Mouse (Mus musculus) kidney, adult 9 months (tissue): Measurements from ENCODE around the gene Rab25.
A peak's percentile ranks its signal among the peaks of the same experiment; 100 is the strongest.

Experiments used
- DNase-seq: peaks from one replicate; pipeline ENCODE4 v3.0.0; 2022

Gene Rab25

DNA sequence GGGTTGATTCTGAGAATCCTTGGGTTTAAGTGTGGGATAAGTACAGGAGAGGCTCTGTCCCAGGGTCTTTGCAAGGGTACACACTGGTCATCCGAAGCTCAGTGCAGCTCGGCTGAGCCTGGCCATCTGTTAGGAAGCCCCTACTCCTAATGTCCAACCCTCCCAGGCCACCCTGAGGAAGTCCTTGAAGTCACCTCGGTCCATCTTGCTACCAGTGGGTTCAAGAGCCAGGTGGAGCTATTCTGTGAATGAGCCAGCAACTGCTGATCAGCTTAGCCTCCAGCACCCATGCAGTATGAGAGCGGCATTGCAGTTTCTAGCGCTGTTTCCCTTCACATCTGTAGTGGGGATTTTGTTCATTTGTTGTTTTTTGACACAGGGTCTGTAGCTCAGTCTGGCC lies 8.0 kb downstream of the Rab25 start:
- DNase-seq: no peak

DNA sequence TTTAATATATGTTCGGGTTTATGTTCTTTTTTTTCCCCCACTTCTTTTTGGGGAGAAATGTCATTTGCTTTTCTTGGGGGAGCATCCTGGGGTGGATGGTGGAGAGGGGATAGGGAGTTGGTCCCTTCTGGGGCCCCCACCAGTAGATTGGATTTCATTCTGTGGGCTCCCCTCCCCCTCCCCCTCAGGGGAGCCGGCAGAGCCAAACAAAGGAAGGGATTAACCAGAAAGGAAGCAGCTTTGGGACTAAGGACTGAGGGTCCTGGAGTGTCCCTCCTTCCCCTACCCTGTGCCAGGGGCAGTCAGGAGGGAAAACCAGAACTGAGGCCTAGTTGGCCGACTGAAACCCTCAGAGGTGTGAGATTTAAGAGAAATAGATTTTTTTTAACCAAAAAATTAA lies 8.7 kb downstream of the Rab25 start:
- no peak for DNase-seq

- DNase-seq: no peak
These were observed 9.6 kb downstream of the Rab25 start for GRCm38 (mm10) chr3:88538271-88539145.

- no peak for DNase-seq
These were observed 11.0 kb downstream of the Rab25 start for GRCm38 (mm10) chr3:88537146-88537545.

- DNase-seq: peak; percentile 86
These were observed 11.8 kb downstream of the Rab25 start for GRCm38 (mm10) chr3:88536103-88536930.

- peak; percentile 50 for DNase-seq
These were observed 12.6 kb downstream of the Rab25 start for GRCm38 (mm10) chr3:88535527-88535926.

- no peak for DNase-seq
These were observed 13.1 kb downstream of the Rab25 start for GRCm38 (mm10) chr3:88535005-88535404.

- DNase-seq: no peak
These were observed 14.4 kb downstream of the Rab25 start for GRCm38 (mm10) chr3:88533706-88534105.

- DNase-seq: no peak
These were observed 15.2 kb downstream of the Rab25 start for GRCm38 (mm10) chr3:88532689-88533511.

DNA sequence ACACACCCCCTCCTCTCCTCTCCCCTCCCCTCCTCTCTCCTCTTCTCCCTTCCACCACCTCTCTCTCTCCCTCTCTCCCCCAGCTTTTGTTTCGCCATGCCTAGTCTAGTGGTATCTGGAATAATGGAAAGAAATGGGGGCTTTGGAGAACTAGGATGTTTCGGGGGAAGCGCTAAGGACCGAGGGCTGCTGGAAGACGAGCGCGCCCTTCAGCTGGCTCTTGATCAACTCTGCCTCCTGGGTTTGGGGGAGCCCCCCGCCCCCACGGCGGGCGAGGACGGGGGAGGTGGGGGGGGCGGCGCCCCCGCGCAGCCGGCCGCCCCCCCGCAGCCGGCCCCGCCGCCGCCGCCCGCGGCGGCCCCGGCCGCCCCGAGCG lies 15.8 kb downstream of the Rab25 start, which contains the start of gene Mex3a:
Mex3a (plus strand) TSS at position 97 of the 376 bp plus-strand sequence.
- no peak for DNase-seq

GRCm38 (mm10) chr3:88531348-88532298 lies 16.5 kb downstream of the Rab25 start:
- DNase-seq: peak; percentile 82

DNA sequence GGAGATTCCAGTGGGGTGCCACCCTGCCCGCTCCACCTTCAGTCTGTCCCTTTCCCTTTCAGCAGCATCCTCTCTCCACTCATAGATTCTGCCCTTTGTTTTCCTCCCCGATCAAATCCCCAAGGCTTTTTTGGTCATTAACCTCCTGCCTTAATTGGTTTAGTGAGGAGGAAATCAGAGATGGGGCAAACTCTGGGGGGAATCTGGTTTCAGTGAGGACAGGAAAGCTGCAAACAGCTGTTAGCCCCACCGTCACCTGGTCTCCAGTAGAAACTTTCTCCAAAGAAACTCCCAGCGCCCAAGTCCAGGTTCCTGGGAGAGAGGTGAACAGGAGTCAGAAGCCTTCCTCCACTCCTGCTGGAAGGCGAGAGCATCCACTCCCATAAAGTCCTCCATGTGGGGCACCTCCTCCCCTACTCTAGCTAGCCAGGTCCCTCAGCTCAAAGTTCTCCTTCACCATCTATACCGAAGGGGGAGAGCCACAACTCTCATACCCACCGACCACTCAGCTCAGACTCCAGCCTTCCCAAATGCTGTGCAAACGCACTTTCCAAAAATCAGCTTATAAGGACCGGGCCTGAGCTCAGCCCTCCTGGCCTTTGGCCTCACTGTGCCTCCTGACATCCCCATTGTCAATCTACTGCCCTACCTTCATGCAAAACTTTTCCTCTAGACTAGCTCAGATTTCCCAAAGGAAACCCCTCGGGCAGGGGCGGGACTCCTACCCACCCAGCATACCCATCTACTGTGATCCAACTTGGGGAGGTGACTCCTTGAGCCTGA lies 17.8 kb downstream of the Rab25 start:
- DNase-seq: no peak

DNA sequence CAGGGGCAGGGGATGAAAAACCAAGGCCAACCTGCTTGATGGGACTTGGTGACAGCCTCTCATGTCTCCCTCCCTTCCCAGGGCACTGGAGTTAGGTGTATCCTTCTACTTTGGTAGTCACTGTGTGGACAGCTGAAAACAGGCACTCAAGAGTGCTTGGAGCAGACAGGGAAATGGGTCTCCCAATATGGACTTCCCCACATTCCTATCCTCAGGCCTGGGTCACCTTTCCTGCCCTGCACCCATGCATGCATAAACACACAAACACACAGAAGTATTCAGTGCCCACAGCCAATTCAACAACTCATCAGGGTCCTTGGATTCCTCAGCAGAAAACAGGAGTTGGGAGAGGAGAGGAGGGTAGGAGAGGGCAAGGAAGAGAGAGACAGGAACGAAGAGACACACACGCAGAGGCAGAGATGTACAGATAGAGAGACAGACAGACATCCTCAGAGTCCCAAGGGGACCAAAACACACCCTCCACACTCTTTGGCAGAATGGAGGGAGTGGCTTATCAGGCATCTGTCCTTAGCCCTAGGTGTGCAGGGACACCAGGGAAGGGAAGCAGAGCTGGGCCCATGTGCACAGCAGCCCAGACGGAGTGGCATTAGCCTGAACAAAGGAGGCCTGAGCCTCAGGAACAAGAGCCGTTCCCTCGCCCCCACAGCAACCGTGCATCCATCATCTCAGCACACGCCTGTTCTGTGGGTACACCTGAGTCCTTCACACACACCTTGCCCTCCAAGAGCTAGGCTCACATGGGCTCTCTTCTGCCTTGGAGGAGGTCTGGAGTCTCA lies 18.7 kb downstream of the Rab25 start:
- DNase-seq: no peak

DNA sequence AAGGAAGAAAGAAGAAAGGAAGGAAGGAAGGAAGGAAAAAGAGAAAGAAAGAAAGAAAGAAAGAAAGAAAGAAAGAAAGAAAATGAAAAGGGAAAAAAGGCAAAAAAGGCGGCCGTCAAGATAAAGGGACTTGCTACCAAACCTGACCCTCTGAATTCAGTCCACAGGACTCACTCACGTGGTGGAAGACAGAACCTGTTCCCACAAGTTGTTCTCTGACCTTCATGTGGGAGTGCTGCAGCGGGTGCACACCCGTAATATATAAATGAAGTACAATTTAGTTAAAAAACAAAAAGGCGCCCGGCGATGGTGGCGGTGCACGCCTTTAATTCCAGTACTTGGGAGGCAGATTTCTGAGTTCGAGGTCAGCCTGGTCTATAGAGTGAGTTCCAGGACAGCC lies 19.5 kb downstream of the Rab25 start:
- DNase-seq: no peak

DNA sequence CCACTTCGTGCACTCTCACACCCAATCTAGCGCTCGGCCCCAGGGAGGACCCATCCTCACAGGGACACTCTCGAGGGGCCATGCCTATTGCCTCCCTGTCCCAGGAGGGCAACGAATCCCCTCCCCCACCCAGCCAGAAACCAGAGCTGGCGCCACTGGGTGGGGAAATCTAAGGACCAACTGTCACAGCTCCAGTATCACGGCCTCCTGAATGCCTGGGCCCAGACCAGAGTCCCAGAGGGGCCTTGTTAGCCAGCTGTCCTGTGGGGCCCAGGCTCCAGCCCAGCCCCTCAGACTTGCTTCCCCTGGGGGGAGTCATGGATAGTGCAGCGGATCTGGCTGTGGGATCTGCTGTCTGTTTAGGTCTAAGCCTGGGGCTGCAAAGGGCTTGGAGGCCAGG lies 20.5 kb downstream of the Rab25 start:
- no peak for DNase-seq

GRCm38 (mm10) chr3:88526157-88527131 lies 21.7 kb downstream of the Rab25 start:
- peak; percentile 93 for DNase-seq

- no peak for DNase-seq
These were observed 23.1 kb downstream of the Rab25 start for GRCm38 (mm10) chr3:88525021-88525420.

DNA sequence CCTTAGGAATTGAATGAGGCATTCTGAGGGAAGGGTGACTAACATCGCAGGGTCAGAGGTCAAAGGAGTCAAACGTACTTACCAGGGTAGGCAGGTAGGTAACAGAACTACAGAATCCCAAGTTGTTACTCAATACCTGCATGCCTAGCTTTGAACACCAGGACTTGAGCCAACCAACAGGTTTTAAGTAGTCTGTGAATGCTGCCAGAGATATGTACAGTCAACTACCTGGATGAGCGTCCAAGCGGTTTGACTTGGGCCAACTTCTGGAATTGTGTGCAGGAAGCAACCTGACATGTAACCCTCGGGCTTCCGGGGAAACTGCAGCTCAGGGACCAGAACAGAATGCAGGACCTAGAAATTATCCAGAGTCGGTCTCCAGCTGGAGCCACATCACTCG lies 25.1 kb downstream of the Rab25 start:
- no peak for DNase-seq

DNA sequence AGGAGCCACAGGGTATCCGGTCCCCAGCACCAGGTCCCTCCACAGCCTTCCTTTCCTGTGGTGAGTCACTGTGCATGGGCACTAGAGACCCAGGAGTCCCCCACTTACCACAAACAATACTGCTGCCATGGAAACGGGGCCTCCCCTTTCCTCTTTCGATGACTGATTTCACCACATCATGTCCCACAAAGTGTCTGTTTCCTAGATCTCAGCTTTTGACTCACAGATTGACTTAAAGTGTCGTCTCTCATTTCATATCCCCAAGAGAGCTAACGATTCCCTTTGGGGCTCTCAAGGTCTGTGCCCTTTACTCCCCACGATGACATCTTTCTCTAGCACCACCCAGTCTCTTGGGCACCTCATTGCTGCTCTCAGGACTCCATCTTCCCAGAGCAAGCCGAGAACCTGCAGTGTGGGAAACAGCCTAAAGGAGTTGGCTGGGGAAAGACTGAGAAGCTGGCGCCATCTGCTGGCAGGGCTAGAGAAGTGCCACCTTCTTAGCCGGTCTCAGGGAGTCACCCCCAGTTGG lies 26.2 kb downstream of the Rab25 start:
- DNase-seq: peak; percentile 79
